Mouse (Mus musculus) liver, postnatal 0 days (tissue): ENCODE measurements around the gene Cacnb4.

ENCODE experiments used
- CTCF ChIP-seq: sonication (generic); IDR thresholded peaks from 2 replicates; pipeline ENCODE4 v1.5.1; 2016; ENCODE audit warnings: antibody characterized with exemption, low read depth
- EP300 ChIP-seq: IDR thresholded peaks from 2 replicates; pipeline ENCODE4 v1.6.1; 2016; ENCODE audit warnings: antibody characterized with exemption, low read depth, mild to moderate bottlenecking

- no peak for TF ChIP-seq CTCF
- TF ChIP-seq EP300, result no peak
Measured at GRCm38 (mm10) chr2:52580697-52581096, 95.9 kb downstream of the Cacnb4 start.
